Mouse (Mus musculus) liver, adult (tissue): Measurements from ENCODE around the gene Fkbp4.

Experiments
- GATA4 ChIP-seq: IDR thresholded peaks from 2 replicates; pipeline ENCODE4 v1.6.1; 2014; ENCODE audit warnings: mild to moderate bottlenecking, low read length; ENCODE audit not compliant: insufficient replicate concordance

Fkbp4 gene

GRCm38 (mm10) chr6:128421480-128421879, 17.0 kb downstream of the Fkbp4 start:
- TF ChIP-seq GATA4 = no peak

GRCm38 (mm10) chr6:128421036-128421435, 17.4 kb downstream of the Fkbp4 start:
- TF ChIP-seq GATA4 = no peak

GRCm38 (mm10) chr6:128418076-128418475, 20.4 kb downstream of the Fkbp4 start:
- no peak for TF ChIP-seq GATA4

- TF ChIP-seq GATA4 = no peak
These were observed 22.3 kb downstream of the Fkbp4 start for GRCm38 (mm10) chr6:128416169-128416568.

GRCm38 (mm10) chr6:128411115-128411514, 27.4 kb downstream of the Fkbp4 start:
- TF ChIP-seq GATA4 = no peak

- TF ChIP-seq GATA4 = no peak
These were observed 28.2 kb downstream of the Fkbp4 start for GRCm38 (mm10) chr6:128410305-128410704.

- no peak for TF ChIP-seq GATA4
These were observed 29.8 kb downstream of the Fkbp4 start for GRCm38 (mm10) chr6:128408544-128409125.

GRCm38 (mm10) chr6:128404708-128405107, 33.8 kb downstream of the Fkbp4 start:
- TF ChIP-seq GATA4 = no peak

GRCm38 (mm10) chr6:128399421-128400185, 38.9 kb downstream of the Fkbp4 start:
- TF ChIP-seq GATA4 = no peak

- TF ChIP-seq GATA4 = no peak
These were observed 39.5 kb downstream of the Fkbp4 start, which contains the start of gene Nrip2 for GRCm38 (mm10) chr6:128398996-128399395. Gene Nrip2 (plus strand): TSS chr6:128399296.

GRCm38 (mm10) chr6:128397574-128398261, 40.8 kb downstream of the Fkbp4 start:
- TF ChIP-seq GATA4 = no peak

- TF ChIP-seq GATA4 = no peak
These were observed 47.8 kb downstream of the Fkbp4 start for GRCm38 (mm10) chr6:128390683-128391082.

- TF ChIP-seq GATA4 = no peak
These were observed 49.3 kb downstream of the Fkbp4 start for GRCm38 (mm10) chr6:128389185-128389584.

- TF ChIP-seq GATA4 = no peak
These were observed 53.5 kb downstream of the Fkbp4 start for GRCm38 (mm10) chr6:128385026-128385425.

GRCm38 (mm10) chr6:128383752-128384151, 54.7 kb downstream of the Fkbp4 start:
- TF ChIP-seq GATA4 = no peak

GRCm38 (mm10) chr6:128381254-128381653, 57.2 kb downstream of the Fkbp4 start:
- TF ChIP-seq GATA4 = no peak
